Mouse (Mus musculus) kidney, embryonic 16.5 days (tissue): ENCODE measurements around the gene Gm49380. TPM values are rescaled to one million over a fixed set of nuclear protein-coding genes. Genes with fewer than 3 reads are reported as not detected.
"Not testable (repeated sequence)": the region's sequence is repeated elsewhere in the genome, so short reads cannot be mapped to it uniquely, and the experiment has no call there.

Source experiments
- ATAC-seq: fragments of 200-750 bp; cut with Nextera tagmentation; 2 replicates; pipeline ENCODE4 v1.8.0; 2017; ENCODE audit warnings: moderate TSS enrichment; ENCODE audit not compliant: low FRiP score, low TSS enrichment
- H3K27ac ChIP-seq: fragments of 300-500 bp; sonication (generic); 2 replicates; pipeline ENCODE4 v1.5.1; 2014; ENCODE audit warnings: low read length
- H3K27me3 ChIP-seq: fragments of 300-500 bp; sonication (generic); 2 replicates; pipeline ENCODE4 v1.6.1; 2014; ENCODE audit warnings: low read length, control low read depth, mixed read lengths; ENCODE audit not compliant: insufficient read depth
- H3K36me3 ChIP-seq: fragments of 300-500 bp; sonication (generic); 2 replicates; pipeline ENCODE4 v1.6.1; 2014; ENCODE audit warnings: low read length, control low read depth, mixed read lengths; ENCODE audit not compliant: insufficient read depth
- H3K4me1 ChIP-seq: fragments of 300-500 bp; sonication (generic); 2 replicates; pipeline ENCODE4 v1.6.1; 2014; ENCODE audit warnings: low read length, control low read depth, mixed read lengths; ENCODE audit not compliant: insufficient read depth
- H3K4me2 ChIP-seq: fragments of 300-500 bp; sonication (generic); replicated peaks from 2 replicates; pipeline ENCODE4 v1.6.1; 2014; ENCODE audit warnings: low read depth, low read length
- H3K4me3 ChIP-seq: fragments of 300-500 bp; sonication (generic); 2 replicates; pipeline ENCODE4 v1.5.1; 2014; ENCODE audit warnings: mild to moderate bottlenecking, low read length
- H3K9ac ChIP-seq: fragments of 300-500 bp; sonication (generic); replicated peaks from 2 replicates; pipeline ENCODE4 v1.6.1; 2014; ENCODE audit warnings: low read length
- H3K9me3 ChIP-seq: fragments of 300-500 bp; sonication (generic); 2 replicates; pipeline ENCODE4 v1.6.1; 2016; ENCODE audit warnings: low read length, control low read depth
- WGBS: fragments of 180-500 bp; shearing (Covaris S2); extraction: QIAGEN DNeasy Blood & Tissue Kit; methylation state at CpG from one replicate; pipeline ENCODE4 v1.1.7; 2014; 5-methylcytosine and 5-hydroxymethylcytosine counted together
- polyA plus RNA-seq: library from polyadenylated mRNA; unstranded; fragments of >200 nt; fragmentation: Nextera tagmentation; extraction: Ambion mirVana; gene quantifications from 2 replicates; pipeline ENCODE4 v1.2.1, GENCODE M21; 2015

The Gm49380 gene
- polyA plus RNA-seq, 1 experiment from 2014 or later, result 0.25 TPM

- Histone ChIP-seq H3K36me3 (no peaks in the 10 kb centered on the region), H3K4me1 (peaks cover 52% of the 10 kb centered on the region), H3K9ac (no peak overlapping the region), H3K27ac (peak overlapping the region; percentile 31), H3K4me3 (no peak overlapping the region), H3K4me2 (no peak overlapping the region), H3K27me3 (no peaks in the 10 kb centered on the region), H3K9me3 (no peaks in the 10 kb centered on the region)
- WGBS, result 86% methylated on average over 3 of the region's 3 CpGs
- no peak for ATAC-seq
Measured at GRCm38 (mm10) chr9:44126746-44127145, 13.4 kb upstream of the Gm49380 start.

- ATAC-seq, result peak; percentile 52
- Histone ChIP-seq H3K27ac (peak overlapping the region; percentile 37), H3K36me3 (no peaks in the 10 kb centered on the region), H3K4me2 (0 out of 2 replicates have a peak overlapping the region, but pooled peaks have one; percentile 10), H3K4me3 (no peak overlapping the region), H3K27me3 (no peaks in the 10 kb centered on the region), H3K9ac (no peak overlapping the region; the same call in 1 of the 2 replicates), H3K4me1 (peaks cover 42% of the 10 kb centered on the region), H3K9me3 (no peaks in the 10 kb centered on the region)
- 21% methylated on average over 18 of the region's 18 CpGs for WGBS
Measured at GRCm38 (mm10) chr9:44125546-44126428, 12.5 kb upstream of the Gm49380 start.

DNA sequence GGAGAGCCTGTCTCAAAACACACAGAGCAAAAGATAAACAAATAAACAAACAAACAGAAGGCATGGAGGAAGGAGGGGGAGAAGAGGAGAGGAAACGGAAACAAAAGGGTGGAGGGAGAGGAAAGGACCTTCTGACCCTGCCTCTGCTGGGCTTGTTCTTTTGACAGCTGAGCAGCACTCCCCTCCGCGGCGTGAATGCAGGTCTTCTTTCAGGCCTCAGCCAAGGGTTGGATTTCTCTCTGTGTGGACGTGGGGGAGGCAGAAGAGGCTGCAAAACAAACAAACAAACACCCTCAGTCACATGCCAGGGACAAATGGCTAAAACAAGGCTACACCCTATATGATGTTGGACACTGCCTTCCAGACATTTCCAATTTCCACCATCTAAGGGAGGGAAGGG, 11.7 kb upstream of the Gm49380 start:
- ATAC-seq, result no peak
- Histone ChIP-seq H3K27me3 (no peaks in the 10 kb centered on the region), H3K4me2 (no peak overlapping the region), H3K9me3 (no peaks in the 10 kb centered on the region), H3K4me3 (no peak overlapping the region), H3K27ac (peak overlapping the region; percentile 37), H3K9ac (0 out of 2 replicates have a peak overlapping the region, but pooled peaks have one; percentile 25), H3K4me1 (peaks cover 35% of the 10 kb centered on the region), H3K36me3 (no peaks in the 10 kb centered on the region)
- WGBS, result 20% methylated on average over 5 of the region's 5 CpGs

DNA sequence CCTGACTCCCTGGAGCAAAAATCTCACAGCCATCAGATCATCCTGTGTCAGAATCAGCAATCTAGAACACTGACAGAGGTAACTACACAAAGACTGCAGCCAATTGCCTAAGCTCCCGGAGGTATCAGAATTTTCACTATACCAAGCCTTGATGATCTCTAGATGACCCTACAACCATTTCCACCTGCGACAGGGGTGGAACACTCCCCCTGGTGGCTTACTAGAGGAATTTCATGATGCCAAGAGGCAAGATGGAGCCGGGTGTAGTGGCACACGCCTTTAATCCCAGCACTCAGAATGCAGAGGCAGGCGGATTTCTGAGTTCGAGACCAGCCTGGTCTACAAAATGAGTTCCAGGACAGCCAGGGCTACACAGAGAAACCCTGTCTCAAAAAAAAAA, 11.0 kb upstream of the Gm49380 start:
- Histone ChIP-seq H3K36me3 (no peaks in the 10 kb centered on the region), H3K9me3 (no peaks in the 10 kb centered on the region), H3K9ac (no peak overlapping the region), H3K27me3 (no peaks in the 10 kb centered on the region), H3K4me3 (no peak overlapping the region), H3K4me1 (peaks cover 28% of the 10 kb centered on the region), H3K4me2 (no peak overlapping the region), H3K27ac (no peak overlapping the region)
- 79% methylated on average over 6 of the region's 6 CpGs for WGBS
- no peak for ATAC-seq

DNA sequence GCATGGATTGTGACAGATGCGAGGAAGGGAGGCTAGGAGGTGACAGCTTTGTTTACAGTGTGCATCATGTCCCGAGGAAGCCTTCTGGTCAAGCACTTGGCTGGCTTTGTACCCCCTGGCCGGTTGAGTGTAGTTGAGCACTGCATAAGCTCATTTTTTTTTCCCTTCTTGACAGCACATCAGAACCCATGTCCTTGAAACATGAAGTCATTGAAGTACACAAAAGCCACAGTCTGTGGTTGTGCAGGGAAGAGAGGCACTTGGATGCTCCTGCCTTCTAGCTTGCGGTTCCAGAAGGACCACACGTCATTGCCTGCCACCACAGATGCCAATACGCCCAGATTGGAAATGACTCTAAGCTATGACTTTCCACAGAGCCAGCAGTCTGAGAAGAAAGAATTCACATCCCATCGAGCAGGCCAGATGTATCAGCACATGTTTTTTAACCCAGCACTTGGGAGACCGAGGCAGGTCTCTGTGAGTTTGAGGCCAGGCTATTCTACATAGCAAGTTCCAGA, 6.7 kb upstream of the Gm49380 start:
- WGBS, result 75% methylated on average over 8 of the region's 8 CpGs
- Histone ChIP-seq H3K4me3 (no peak overlapping the region), H3K4me1 (peaks cover 4% of the 10 kb centered on the region), H3K27me3 (no peaks in the 10 kb centered on the region), H3K9ac (no peak overlapping the region), H3K9me3 (no peaks in the 10 kb centered on the region), H3K4me2 (no peak overlapping the region), H3K36me3 (no peaks in the 10 kb centered on the region), H3K27ac (no peak overlapping the region)
- no peak for ATAC-seq

- H3K4me3 ChIP-seq, result no peak overlapping the region
- no peak overlapping the region for H3K4me2 ChIP-seq
- H3K9me3 ChIP-seq, result no peaks in the 10 kb centered on the region
- H3K9ac ChIP-seq, result no peak overlapping the region
- 55% methylated on average over 5 of the region's 5 CpGs for WGBS
- no peak for ATAC-seq
- H3K27ac ChIP-seq, result no peak overlapping the region
- H3K36me3 ChIP-seq, result no peaks in the 10 kb centered on the region
- H3K4me1 ChIP-seq, result no peaks in the 10 kb centered on the region
- H3K27me3 ChIP-seq, result no peaks in the 10 kb centered on the region
Measured at GRCm38 (mm10) chr9:44119011-44119410, 5.7 kb upstream of the Gm49380 start.

GRCm38 (mm10) chr9:44116182-44116581, 2.9 kb upstream of the Gm49380 start:
- Histone ChIP-seq H3K4me3 (no peak overlapping the region), H3K9me3 (no peaks in the 10 kb centered on the region), H3K4me1 (peaks cover 4% of the 10 kb centered on the region; the same call in 1 of the 2 replicates), H3K9ac (no peak overlapping the region), H3K27me3 (no peaks in the 10 kb centered on the region), H3K27ac (no peak overlapping the region), H3K4me2 (no peak overlapping the region), H3K36me3 (no peaks in the 10 kb centered on the region)
- WGBS, result 90% methylated on average over 4 of the region's 4 CpGs
- ATAC-seq, result no peak

DNA sequence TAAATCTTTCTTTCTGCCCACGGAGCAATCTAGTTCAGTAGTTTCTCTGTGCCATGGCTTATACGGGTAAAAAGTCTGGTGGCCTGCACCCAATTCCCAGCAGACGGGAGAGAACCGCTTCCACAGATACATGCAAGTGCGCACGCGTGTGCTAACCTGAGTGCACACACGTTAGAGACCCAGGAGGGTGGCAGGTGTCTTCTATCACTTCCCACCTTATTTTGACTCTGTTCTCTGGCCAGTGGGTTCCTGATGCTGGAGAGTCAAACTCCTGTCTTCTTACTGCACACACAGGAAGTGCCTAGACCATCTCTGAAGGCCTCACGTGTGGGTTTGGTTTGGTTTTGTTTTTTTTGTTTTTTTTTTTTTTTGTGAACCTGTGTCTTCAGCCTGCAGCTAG, 2.3 kb upstream of the Gm49380 start:
- H3K9ac ChIP-seq, result no peak overlapping the region
- H3K9me3 ChIP-seq, result no peaks in the 10 kb centered on the region
- no peaks in the 10 kb centered on the region for H3K36me3 ChIP-seq
- no peaks in the 10 kb centered on the region for H3K27me3 ChIP-seq
- WGBS, result 85% methylated on average over 9 of the region's 9 CpGs
- no peak overlapping the region for H3K4me2 ChIP-seq
- ATAC-seq, result no peak
- peaks cover 7% of the 10 kb centered on the region for H3K4me1 ChIP-seq
- no peak overlapping the region for H3K4me3 ChIP-seq
- H3K27ac ChIP-seq, result no peak overlapping the region

- Histone ChIP-seq H3K4me2 (no peak overlapping the region), H3K9ac (no peak overlapping the region), H3K27me3 (no peaks in the 10 kb centered on the region), H3K9me3 (no peaks in the 10 kb centered on the region), H3K27ac (no peak overlapping the region), H3K4me1 (peaks cover 18% of the 10 kb centered on the region), H3K4me3 (no peak overlapping the region), H3K36me3 (peaks cover 6% of the 10 kb centered on the region)
- no peak for ATAC-seq
- 88% methylated on average over 2 of the region's 2 CpGs for WGBS
Measured at GRCm38 (mm10) chr9:44114453-44114852, 1.2 kb upstream of the Gm49380 start.

GRCm38 (mm10) chr9:44111909-44112308, 1.4 kb downstream of the Gm49380 start:
- not testable (repeated sequence) for H3K27me3 ChIP-seq, H3K27ac ChIP-seq, H3K9ac ChIP-seq, H3K36me3 ChIP-seq, ATAC-seq, H3K9me3 ChIP-seq
- Histone ChIP-seq H3K4me3 (peak overlapping the region; percentile 83; the same call in 1 of the 2 replicates), H3K4me2 (peak overlapping the region; percentile 52), H3K4me1 (peaks cover 44% of the 10 kb centered on the region)
- 49% methylated on average over 10 of the region's 12 CpGs for WGBS
